Comparison of ENCODE assay signal across 37 mouse cellular contexts in the genomic region with DNA sequence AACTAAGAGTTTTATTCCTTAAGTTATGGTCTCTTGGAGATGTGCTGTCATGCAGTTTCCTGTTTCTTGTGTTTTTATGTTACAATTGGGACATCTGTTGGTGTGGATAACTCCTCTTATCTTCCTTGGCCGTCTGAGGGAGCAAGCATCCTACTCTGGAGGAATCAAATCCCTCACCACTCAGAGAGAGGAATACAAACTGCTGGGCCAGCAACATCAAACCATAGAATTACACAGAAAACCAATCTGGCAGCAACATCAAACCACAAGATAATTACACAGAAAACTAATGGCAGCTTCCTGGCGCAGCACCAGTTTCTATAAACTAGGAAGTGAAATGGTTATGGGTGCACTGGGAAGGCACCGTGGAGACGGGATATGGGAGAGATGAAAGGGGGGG. TPM values are rescaled to one million over a fixed set of nuclear protein-coding genes. Genes with fewer than 3 reads are reported as not detected.
DNase-seq lines count a peak whose midpoint lies in the region; ATAC-seq and TF ChIP-seq lines count a peak whose summit lies in the region.
"Had no signal": no experiment of that assay in that cellular context is flagged by ENCODE, and none has a peak within 500 bp of the region (broad histone marks: within the 10 kb centered on the region; RNA-seq: fewer than 3 reads in every experiment).

No protein-coding gene starts in this region.

- no peak for TF ChIP-seq POLR2A in myocyte (IDR thresholded peaks at IDR 0.05; ENCODE audit: insufficient read length, low read depth)
- no peak for TF ChIP-seq POLR2A in thymus, adult 2 months (IDR thresholded peaks at IDR 0.05; ENCODE audit: control insufficient read depth, extremely low read depth, insufficient read depth, low read length, poor library complexity)

- H3K27me3 ChIP-seq in kidney, embryonic 16.5 days (ENCODE audit: insufficient read depth, low read length) = no peaks in the 10 kb centered on the region
- no peaks in the 10 kb centered on the region for H3K27me3 ChIP-seq in myocyte (ENCODE audit: control insufficient read depth, insufficient read depth, insufficient read length)
- no peaks in the 10 kb centered on the region for H3K27me3 ChIP-seq in thymus, adult 2 months (ENCODE audit: control insufficient read depth, insufficient read depth, low read length)
- H3K27me3 ChIP-seq in hindbrain, embryonic 13.5 days = 0 out of 2 replicates have a peak, but pooled peaks cover 4% of the 10 kb centered on the region
- H3K27me3 ChIP-seq: heart, embryonic 12.5 days; limb, embryonic 13.5 days; midbrain, embryonic 13.5 days had no signal

- no peak for TF ChIP-seq CTCF in thymus, adult 2 months (IDR thresholded peaks at IDR 0.05; ENCODE audit: borderline replicate concordance, control insufficient read depth, extremely low read depth, insufficient read depth, low read length, poor library complexity)

- H3K36me3 ChIP-seq in kidney, embryonic 16.5 days (ENCODE audit: insufficient read depth, low read length) = no peaks in the 10 kb centered on the region
- no peaks in the 10 kb centered on the region for H3K36me3 ChIP-seq in myocyte (ENCODE audit: control insufficient read depth, insufficient read depth)
- no peaks in the 10 kb centered on the region for H3K36me3 ChIP-seq in thymus, adult 2 months (ENCODE audit: control insufficient read depth, insufficient read depth, low read length)
- no peaks in the 10 kb centered on the region for H3K36me3 ChIP-seq in hindbrain, embryonic 13.5 days
- H3K36me3 ChIP-seq: embryonic facial prominence, embryonic 12.5 days; heart, embryonic 12.5 days; limb, embryonic 13.5 days; midbrain, embryonic 13.5 days had no signal

- no peaks in the 10 kb centered on the region for H3K4me1 ChIP-seq in kidney, embryonic 16.5 days (ENCODE audit: insufficient read depth, low read length)
- 0 out of 2 replicates have a peak, but pooled peaks cover 3% of the 10 kb centered on the region for H3K4me1 ChIP-seq in thymus, adult 2 months (replicated peaks; ENCODE audit: control insufficient read depth, insufficient read depth, low read length)
- no peaks in the 10 kb centered on the region for H3K4me1 ChIP-seq in hindbrain, embryonic 13.5 days (replicated peaks)
- H3K4me1 ChIP-seq: embryonic facial prominence, embryonic 12.5 days; heart, embryonic 12.5 days; limb, embryonic 13.5 days; midbrain, embryonic 13.5 days had no signal

- 54% methylated on average over 4 of the region's 4 CpGs for WGBS in kidney, embryonic 16.5 days
- 40% methylated on average over 4 of the region's 4 CpGs for WGBS in thymus, adult 2 months
- 68% methylated on average over 4 of the region's 4 CpGs for WGBS in hindbrain, embryonic 13.5 days

- H3ac ChIP-seq in myocyte (ENCODE audit: control insufficient read depth, insufficient read length) = no peak overlapping the region

- H3K9me3 ChIP-seq in kidney, embryonic 16.5 days (ENCODE audit: low read length) = no peaks in the 10 kb centered on the region
- H3K9me3 ChIP-seq in hindbrain, embryonic 13.5 days = no peaks in the 10 kb centered on the region
- H3K9me3 ChIP-seq: embryonic facial prominence, embryonic 12.5 days; heart, embryonic 12.5 days; limb, embryonic 13.5 days; midbrain, embryonic 13.5 days had no signal

- no peak overlapping the region for H3K27ac ChIP-seq in kidney, embryonic 16.5 days (ENCODE audit: low read length)
- H3K27ac ChIP-seq in thymus, adult 2 months (ENCODE audit: control insufficient read depth, insufficient read depth, low read length) = no peak overlapping the region
- no peak overlapping the region for H3K27ac ChIP-seq in hindbrain, embryonic 13.5 days
- H3K27ac ChIP-seq: embryonic facial prominence, embryonic 12.5 days; hindbrain, embryonic 14.5 days; layer of hippocampus, adult 2 months; limb, embryonic 13.5 days; midbrain, embryonic 13.5 days; stomach, postnatal 0 days had no signal

- no peak overlapping the region for H3K9ac ChIP-seq in kidney, embryonic 16.5 days (replicated peaks; ENCODE audit: low read length)
- H3K9ac ChIP-seq in hindbrain, embryonic 13.5 days = no peak overlapping the region
- H3K9ac ChIP-seq: embryonic facial prominence, embryonic 12.5 days; heart, embryonic 12.5 days; hindbrain, embryonic 14.5 days; limb, embryonic 13.5 days; midbrain, embryonic 13.5 days had no signal

- no peak overlapping the region for H3K4me2 ChIP-seq in kidney, embryonic 16.5 days (replicated peaks; ENCODE audit: low read depth, low read length)
- H3K4me2 ChIP-seq in myocyte (ENCODE audit: low read depth) = peak overlapping the region; percentile 34
- H3K4me2 ChIP-seq in hindbrain, embryonic 13.5 days = no peak overlapping the region
- H3K4me2 ChIP-seq: embryonic facial prominence, embryonic 12.5 days; heart, embryonic 12.5 days; hindbrain, embryonic 14.5 days; limb, embryonic 13.5 days; liver, embryonic 11.5 days; midbrain, embryonic 13.5 days had no signal

- DNase-seq in kidney, postnatal 10 days = peak; percentile 54
- peak; percentile 20 for DNase-seq in testis, postnatal 10 days (ENCODE audit: low spot score)
- DNase-seq in testis, postnatal 14 days (ENCODE audit: low spot score) = no peak
- DNase-seq in Muller cell, postnatal 12 days (ENCODE audit: inconsistent ontology term) = peak; percentile 29
- no peak for DNase-seq in thymus, adult 2 months
- DNase-seq: adrenal gland, postnatal 25 days; cerebellum, adult 2 months; cerebellum, postnatal 14 days; gastrocnemius, postnatal 14 days; heart, adult 11 months; heart, postnatal 4 days; kidney, postnatal 25 days; lung, postnatal 36 days; right cerebral cortex, adult 18-20 months; right cerebral cortex, postnatal 4 days; thymus, postnatal 14 days had no signal

- H3K4me3 ChIP-seq in kidney, embryonic 16.5 days (ENCODE audit: low read length) = no peak overlapping the region
- H3K4me3 ChIP-seq in myocyte = no peak overlapping the region
- no peak overlapping the region for H3K4me3 ChIP-seq in thymus, adult 2 months (ENCODE audit: control insufficient read depth, insufficient read depth, low read length)
- H3K4me3 ChIP-seq in hindbrain, embryonic 13.5 days = no peak overlapping the region
- H3K4me3 ChIP-seq: embryonic facial prominence, embryonic 12.5 days; erythroblast, embryonic 14.5 days; heart, embryonic 12.5 days; layer of hippocampus, adult 2 months; limb, embryonic 13.5 days; midbrain, embryonic 13.5 days had no signal

- no peaks in the 10 kb centered on the region for H3K79me2 ChIP-seq in myocyte (ENCODE audit: control insufficient read depth, insufficient read depth)

- ATAC-seq in kidney, embryonic 16.5 days (ENCODE audit: low FRiP score, low TSS enrichment) = no peak
- no peak for ATAC-seq in hindbrain, embryonic 13.5 days (ENCODE audit: low FRiP score)
- ATAC-seq: intestine, postnatal 0 days; midbrain, embryonic 13.5 days had no signal

TF ChIP-seq in myocyte, 11 proteins besides CTCF, POLR2A, EP300 and RAD21:
- no peak for TF ChIP-seq POLR2AphosphoS2 (IDR thresholded peaks at IDR 0.05; ENCODE audit: insufficient read length, low read depth)
- no peak for TF ChIP-seq MAX (IDR thresholded peaks at IDR 0.05; ENCODE audit: low read depth)
- no peak for TF ChIP-seq TCF3 (IDR thresholded peaks at IDR 0.05; ENCODE audit: insufficient read length, low read depth)
- no peak for TF ChIP-seq E2F4 (IDR thresholded peaks at IDR 0.05; ENCODE audit: insufficient read depth)
- TF ChIP-seq USF1 (IDR thresholded peaks at IDR 0.05; ENCODE audit: low read depth) = no peak
- no peak for TF ChIP-seq MYOG (IDR thresholded peaks at IDR 0.05; ENCODE audit: control insufficient read depth in 1 of 3, insufficient read depth in 1 of 3, insufficient read length in 2 of 3, low read depth in 2 of 3)
- TF ChIP-seq MYOD1 (IDR thresholded peaks at IDR 0.05; ENCODE audit: control insufficient read depth in 1 of 3, insufficient read length in 2 of 3, low read depth in 2 of 3) = no peak
- TF ChIP-seq CEBPB (IDR thresholded peaks at IDR 0.05; ENCODE audit: insufficient read depth, poor library complexity, severe bottlenecking) = no peak
- no peak for TF ChIP-seq REST (IDR thresholded peaks at IDR 0.05; ENCODE audit: insufficient read depth, insufficient read length)
- no peak for TF ChIP-seq SRF (IDR thresholded peaks at IDR 0.05; ENCODE audit: control insufficient read depth, insufficient read length, low read depth)
- TF ChIP-seq TCF12 (IDR thresholded peaks at IDR 0.05; ENCODE audit: insufficient read depth, poor library complexity, severe bottlenecking) = no peak

RNA-seq across cellular contexts. Expression of a gene that starts 10.6 kb away (rescaled TPM):
- not detected in 2 replicates for polyA plus RNA-seq in kidney, embryonic 16.5 days (2015; fragmentation: Nextera tagmentation; extraction: Ambion mirVana)
- polyA plus RNA-seq in myocyte (2012; fragmentation: generic; extraction: Trizol) = not detected
- 0.12 TPM in 1 of 2 replicates, not detected in the other for polyA plus RNA-seq in thymus, adult 2 months (2012; rRNA removed)
- not detected in 2 replicates for polyA plus RNA-seq in hindbrain, embryonic 13.5 days (2015; fragmentation: Nextera tagmentation; extraction: Ambion mirVana)
- polyA plus RNA-seq: C2C12; cerebellum, adult 2 months; embryonic facial prominence, embryonic 12.5 days; erythroblast, embryonic 14.5 days; forebrain, embryonic 11.5 days; heart, embryonic 12.5 days; heart, postnatal 0 days; hindbrain, embryonic 14.5 days; intestine, postnatal 0 days; limb, embryonic 13.5 days; liver, embryonic 11.5 days; liver, embryonic 16.5 days; lung, embryonic 16.5 days; neural tube, embryonic 11.5 days; spleen, adult 2 months; stomach, postnatal 0 days; urinary bladder, adult 2 months had no signal

RNA-seq across cellular contexts. Expression of a gene that starts 13.6 kb away (rescaled TPM):
- 369 and 396 TPM in 2 replicates for polyA plus RNA-seq in kidney, embryonic 16.5 days (2015; fragmentation: Nextera tagmentation; extraction: Ambion mirVana)
- polyA plus RNA-seq in myocyte (2012; fragmentation: generic; extraction: Trizol) = 507 TPM
- polyA plus RNA-seq in thymus, adult 2 months (2012; rRNA removed) = 105 and 144 TPM in 2 replicates
- 597 TPM in 2 replicates for polyA plus RNA-seq in hindbrain, embryonic 13.5 days (2015; fragmentation: Nextera tagmentation; extraction: Ambion mirVana)

RNA-seq across cellular contexts. Expression of a gene that starts 20.4 kb away (rescaled TPM):
- polyA plus RNA-seq in kidney, embryonic 16.5 days (2015; fragmentation: Nextera tagmentation; extraction: Ambion mirVana) = 0.64 and 0.72 TPM in 2 replicates
- polyA plus RNA-seq in myocyte (2012; fragmentation: generic; extraction: Trizol) = 1.2 TPM
- 1.6 and 2.0 TPM in 2 replicates for polyA plus RNA-seq in thymus, adult 2 months (2012; rRNA removed)
- 0.12 TPM in 1 of 2 replicates, not detected in the other for polyA plus RNA-seq in hindbrain, embryonic 13.5 days (2015; fragmentation: Nextera tagmentation; extraction: Ambion mirVana)
- polyA plus RNA-seq: C2C12; forebrain, embryonic 11.5 days; heart, embryonic 12.5 days; heart, postnatal 0 days; hindbrain, embryonic 14.5 days; intestine, postnatal 0 days; limb, embryonic 13.5 days; liver, embryonic 11.5 days; lung, embryonic 16.5 days had no signal

RNA-seq across cellular contexts. Expression of a gene that starts 22.6 kb away (rescaled TPM):
- polyA plus RNA-seq in kidney, embryonic 16.5 days (2015; fragmentation: Nextera tagmentation; extraction: Ambion mirVana) = not detected in 2 replicates
- polyA plus RNA-seq in myocyte (2012; fragmentation: generic; extraction: Trizol) = not detected
- polyA plus RNA-seq in thymus, adult 2 months (2012; rRNA removed) = 0.11 and 0.23 TPM in 2 replicates
- polyA plus RNA-seq in hindbrain, embryonic 13.5 days (2015; fragmentation: Nextera tagmentation; extraction: Ambion mirVana) = not detected in 2 replicates
- polyA plus RNA-seq: C2C12; cerebellum, adult 2 months; embryonic facial prominence, embryonic 12.5 days; erythroblast, embryonic 14.5 days; forebrain, embryonic 11.5 days; heart, embryonic 12.5 days; heart, postnatal 0 days; hindbrain, embryonic 14.5 days; intestine, postnatal 0 days; limb, embryonic 13.5 days; liver, embryonic 11.5 days; liver, embryonic 16.5 days; lung, embryonic 16.5 days; midbrain, embryonic 13.5 days; neural tube, embryonic 11.5 days; spleen, adult 2 months; stomach, postnatal 0 days; urinary bladder, adult 2 months had no signal

RNA-seq across cellular contexts. Expression of a gene that starts 34.0 kb away (rescaled TPM):
- polyA plus RNA-seq in kidney, embryonic 16.5 days (2015; fragmentation: Nextera tagmentation; extraction: Ambion mirVana) = not detected in 2 replicates
- not detected for polyA plus RNA-seq in myocyte (2012; fragmentation: generic; extraction: Trizol)
- 0.11 TPM in 1 of 2 replicates, not detected in the other for polyA plus RNA-seq in thymus, adult 2 months (2012; rRNA removed)
- polyA plus RNA-seq in hindbrain, embryonic 13.5 days (2015; fragmentation: Nextera tagmentation; extraction: Ambion mirVana) = not detected in 2 replicates
- polyA plus RNA-seq: C2C12; cerebellum, adult 2 months; embryonic facial prominence, embryonic 12.5 days; erythroblast, embryonic 14.5 days; forebrain, embryonic 11.5 days; heart, embryonic 12.5 days; heart, postnatal 0 days; hindbrain, embryonic 14.5 days; intestine, postnatal 0 days; limb, embryonic 13.5 days; liver, embryonic 11.5 days; liver, embryonic 16.5 days; lung, embryonic 16.5 days; midbrain, embryonic 13.5 days; neural tube, embryonic 11.5 days; spleen, adult 2 months; stomach, postnatal 0 days; urinary bladder, adult 2 months had no signal

Comparison
In these comparisons a context has a peak if more than half of its experiments do, and no peak if none do; other contexts are left out.
1. DNase-seq: peak in kidney, postnatal 10 days (single experiment), testis, postnatal 10 days (single experiment) and Muller cell, postnatal 12 days (single experiment); none in testis, postnatal 14 days (single experiment) and thymus, adult 2 months (single experiment).